Mouse (Mus musculus) thymus, postnatal 10 days (tissue): ENCODE measurements around the gene Olfr60.
A peak's percentile ranks its signal among the peaks of the same experiment; 100 is the strongest.

Source experiments
- DNase-seq, 2 experiments: peaks; one replicate each; pipeline ENCODE4 v3.0.0; 2021; ENCODE audit warnings: low spot score in 2 of 2

The Olfr60 gene

GRCm38 (mm10) chr7:140361571-140361970 lies at the start of gene Olfr60:
Gene Olfr60 (minus strand): TSS chr7:140361671.
- no peak for DNase-seq

- no peak for DNase-seq
Measured at GRCm38 (mm10) chr7:140402818-140403217, 41.3 kb upstream of the Olfr60 start, which contains the start of gene Olfr531. Gene Olfr531 (minus strand): TSS chr7:140402918.

GRCm38 (mm10) chr7:140376911-140377310 lies 15.4 kb upstream of the Olfr60 start:
- DNase-seq = no peak

- no peak for DNase-seq
Measured at GRCm38 (mm10) chr7:140376231-140376630, 14.8 kb upstream of the Olfr60 start, which contains the start of gene Olfr530. Gene Olfr530 (minus strand): TSS chr7:140376331.

GRCm38 (mm10) chr7:140374300-140374699 lies 12.8 kb upstream of the Olfr60 start:
- peak; percentile 14 to 25 for DNase-seq

- no peak for DNase-seq
Measured at GRCm38 (mm10) chr7:140333717-140334116, 27.8 kb downstream of the Olfr60 start, which contains the start of gene Olfr527. Gene Olfr527 (plus strand): TSS chr7:140334017.

GRCm38 (mm10) chr7:140329766-140330304 lies 31.6 kb downstream of the Olfr60 start:
- no peak for DNase-seq

GRCm38 (mm10) chr7:140321135-140321534 lies 40.3 kb downstream of the Olfr60 start:
- DNase-seq = peak; percentile 31 to 33

GRCm38 (mm10) chr7:140320558-140320957 lies 40.9 kb downstream of the Olfr60 start, which contains the start of gene Olfr525:
Gene Olfr525 (plus strand): TSS chr7:140320858.
- DNase-seq = no peak

GRCm38 (mm10) chr7:140319861-140320385 lies 41.5 kb downstream of the Olfr60 start:
- DNase-seq = no peak

GRCm38 (mm10) chr7:140299416-140299815 lies 62.1 kb downstream of the Olfr60 start:
- DNase-seq = no peak

GRCm38 (mm10) chr7:140296876-140297275 lies 64.6 kb downstream of the Olfr60 start:
- no peak for DNase-seq

- DNase-seq = no peak
Measured at GRCm38 (mm10) chr7:140295746-140296145, 65.7 kb downstream of the Olfr60 start.
